Mouse (Mus musculus) heart, embryonic 13.5 days (tissue): ENCODE measurements at regions not wholly inside any gene's neighbourhood (a gene's known extent, or its start where the extent isn't known, plus 50 kb on each side); places are given as distances from the start of the nearest gene placed in this dataset.
A peak's percentile ranks its signal among the peaks of the same experiment; 100 is the strongest.

ENCODE experiments used
- ATAC-seq: fragments of 200-750 bp; cut with Nextera tagmentation; 2 replicates; pipeline ENCODE4 v1.8.0; 2017; ENCODE audit warnings: moderate TSS enrichment; ENCODE audit not compliant: insufficient number of reproducible peaks, low FRiP score, low TSS enrichment; ENCODE audit errors: extremely low read depth
- H3K27ac ChIP-seq: fragments of 300-500 bp; sonication (generic); replicated peaks from 2 replicates; pipeline ENCODE4 v1.5.1; 2015; ENCODE audit warnings: moderate library complexity, mild to moderate bottlenecking, inconsistent platforms
- H3K27me3 ChIP-seq: fragments of 300-500 bp; sonication (generic); replicated peaks from 2 replicates; pipeline ENCODE4 v1.6.1; 2015; ENCODE audit warnings: mild to moderate bottlenecking, inconsistent platforms
- H3K36me3 ChIP-seq: fragments of 300-500 bp; sonication (generic); 2 replicates; pipeline ENCODE4 v1.6.1; 2015; ENCODE audit warnings: mild to moderate bottlenecking, inconsistent platforms
- H3K4me1 ChIP-seq: fragments of 300-500 bp; sonication (generic); 2 replicates; pipeline ENCODE4 v1.6.1; 2015; ENCODE audit warnings: inconsistent platforms
- H3K4me2 ChIP-seq: fragments of 300-500 bp; sonication (generic); 2 replicates; pipeline ENCODE4 v1.6.1; 2015; ENCODE audit warnings: inconsistent platforms, mild to moderate bottlenecking, moderate library complexity
- H3K4me3 ChIP-seq: fragments of 300-500 bp; sonication (generic); 2 replicates; pipeline ENCODE4 v1.5.1; 2015; ENCODE audit warnings: moderate library complexity, mild to moderate bottlenecking, inconsistent platforms
- H3K9ac ChIP-seq: fragments of 300-500 bp; sonication (generic); 2 replicates; pipeline ENCODE4 v1.6.1; 2015; ENCODE audit warnings: inconsistent platforms, mild to moderate bottlenecking, moderate library complexity
- H3K9me3 ChIP-seq: fragments of 300-500 bp; sonication (generic); 2 replicates; pipeline ENCODE4 v1.6.1; 2016; ENCODE audit warnings: inconsistent platforms
- WGBS: fragments of 180-500 bp; shearing (Covaris S2); methylation state at CpG from one replicate; pipeline ENCODE4 v1.1.7; 2015; ENCODE audit warnings: mixed read lengths; 5-methylcytosine and 5-hydroxymethylcytosine counted together

- Histone ChIP-seq H3K4me2 (peak overlapping the region; percentile 54), H3K27me3 (no peaks in the 10 kb centered on the region), H3K4me3 (no peak overlapping the region), H3K9ac (peak overlapping the region; percentile 64), H3K4me1 (peaks cover 52% of the 10 kb centered on the region), H3K36me3 (no peaks in the 10 kb centered on the region), H3K27ac (peak overlapping the region; percentile 78), H3K9me3 (no peaks in the 10 kb centered on the region)
- 24% methylated on average over 6 of the region's 6 CpGs for WGBS
- ATAC-seq = 0 out of 2 replicates have a peak, but pooled peaks have one; percentile 38
Observed at GRCm38 (mm10) chr9:35360139-35361100, 60.5 kb upstream of the Cdon start.

- ATAC-seq = no peak
- Histone ChIP-seq H3K4me2 (no peak overlapping the region), H3K9me3 (no peaks in the 10 kb centered on the region), H3K4me1 (peaks cover 52% of the 10 kb centered on the region), H3K36me3 (no peaks in the 10 kb centered on the region), H3K9ac (no peak overlapping the region), H3K27me3 (no peaks in the 10 kb centered on the region), H3K4me3 (no peak overlapping the region), H3K27ac (peak overlapping the region; percentile 78)
- WGBS = 46% methylated on average over 4 of the region's 4 CpGs
Observed at GRCm38 (mm10) chr9:35361432-35361831, 59.5 kb upstream of the Cdon start.

- WGBS = 52% methylated on average over 7 of the region's 7 CpGs
- no peaks in the 10 kb centered on the region for H3K9me3 ChIP-seq
- H3K9ac ChIP-seq = no peak overlapping the region
- no peak for ATAC-seq
- H3K36me3 ChIP-seq = no peaks in the 10 kb centered on the region
- H3K4me1 ChIP-seq = peaks cover 52% of the 10 kb centered on the region
- H3K27ac ChIP-seq = 0 out of 2 replicates have a peak overlapping the region, but pooled peaks have one; percentile 78
- no peak overlapping the region for H3K4me3 ChIP-seq
- H3K4me2 ChIP-seq = no peak overlapping the region
- H3K27me3 ChIP-seq = no peaks in the 10 kb centered on the region
Observed at GRCm38 (mm10) chr9:35362276-35362675, 58.7 kb upstream of the Cdon start.

- Histone ChIP-seq H3K9ac (no peak overlapping the region; the same call in 1 of the 2 replicates), H3K9me3 (no peaks in the 10 kb centered on the region), H3K4me1 (peaks cover 52% of the 10 kb centered on the region), H3K36me3 (no peaks in the 10 kb centered on the region), H3K4me2 (no peak overlapping the region), H3K4me3 (no peak overlapping the region), H3K27ac (no peak overlapping the region), H3K27me3 (no peaks in the 10 kb centered on the region)
- ATAC-seq = no peak
- 53% methylated on average over 5 of the region's 5 CpGs for WGBS
Observed at GRCm38 (mm10) chr9:35363079-35363478, 57.8 kb upstream of the Cdon start.

GRCm38 (mm10) chr9:35363936-35364335, 57.0 kb upstream of the Cdon start:
- H3K9ac ChIP-seq = no peak overlapping the region
- 27% methylated on average over 4 of the region's 4 CpGs for WGBS
- H3K4me2 ChIP-seq = no peak overlapping the region
- no peak overlapping the region for H3K4me3 ChIP-seq
- no peak overlapping the region for H3K27ac ChIP-seq
- ATAC-seq = no peak
- H3K9me3 ChIP-seq = no peaks in the 10 kb centered on the region
- no peaks in the 10 kb centered on the region for H3K27me3 ChIP-seq
- H3K36me3 ChIP-seq = no peaks in the 10 kb centered on the region
- peaks cover 52% of the 10 kb centered on the region for H3K4me1 ChIP-seq

- Histone ChIP-seq H3K9ac (no peak overlapping the region), H3K27me3 (no peaks in the 10 kb centered on the region), H3K4me3 (no peak overlapping the region), H3K9me3 (no peaks in the 10 kb centered on the region), H3K4me2 (no peak overlapping the region), H3K36me3 (no peaks in the 10 kb centered on the region), H3K4me1 (peaks cover 35% of the 10 kb centered on the region), H3K27ac (no peak overlapping the region)
- no peak for ATAC-seq
- 85% methylated on average over 5 of the region's 5 CpGs for WGBS
Observed at GRCm38 (mm10) chr9:35365975-35366374, 55.0 kb upstream of the Cdon start.

GRCm38 (mm10) chr9:35369063-35369462, 51.9 kb upstream of the Cdon start:
- Histone ChIP-seq H3K4me2 (no peak overlapping the region), H3K36me3 (no peaks in the 10 kb centered on the region), H3K27me3 (0 out of 2 replicates have a peak, but pooled peaks cover 4% of the 10 kb centered on the region), H3K9ac (no peak overlapping the region), H3K4me3 (no peak overlapping the region), H3K4me1 (peaks cover 11% of the 10 kb centered on the region), H3K9me3 (no peaks in the 10 kb centered on the region), H3K27ac (no peak overlapping the region)
- no peak for ATAC-seq
- 62% methylated on average over 5 of the region's 5 CpGs for WGBS

- Histone ChIP-seq H3K4me2 (no peak overlapping the region), H3K4me1 (0 out of 2 replicates have a peak, but pooled peaks cover 6% of the 10 kb centered on the region), H3K9ac (no peak overlapping the region), H3K4me3 (no peak overlapping the region), H3K27ac (no peak overlapping the region), H3K9me3 (no peaks in the 10 kb centered on the region), H3K27me3 (0 out of 2 replicates have a peak, but pooled peaks cover 4% of the 10 kb centered on the region), H3K36me3 (no peaks in the 10 kb centered on the region)
- 73% methylated on average over 3 of the region's 3 CpGs for WGBS
- ATAC-seq = no peak
Observed at GRCm38 (mm10) chr9:35370031-35370430, 50.9 kb upstream of the Cdon start.

- ATAC-seq = no peak
- Histone ChIP-seq H3K9ac (no peak overlapping the region), H3K4me2 (no peak overlapping the region), H3K4me3 (no peak overlapping the region), H3K27ac (no peak overlapping the region), H3K4me1 (0 out of 2 replicates have a peak, but pooled peaks cover 6% of the 10 kb centered on the region), H3K36me3 (no peaks in the 10 kb centered on the region), H3K9me3 (no peaks in the 10 kb centered on the region), H3K27me3 (0 out of 2 replicates have a peak, but pooled peaks cover 4% of the 10 kb centered on the region)
- WGBS = 81% methylated on average over 3 of the region's 3 CpGs
Observed at GRCm38 (mm10) chr9:35370895-35371294, 50.0 kb upstream of the Cdon start.
